Mouse (Mus musculus): ENCODE measurements around the gene Ptchd3.

Gene Ptchd3

GRCm38 (mm10) chr11:121829947-121830346 is at the start of gene Ptchd3:
Ptchd3 (plus strand) TSS chr11:121830247.
- no peak for ATAC-seq (ENCODE audit: insufficient number of reproducible peaks, low FRiP score, low TSS enrichment)

GRCm38 (mm10) chr11:121781831-121782230 is 48.2 kb upstream of the Ptchd3 start:
- no peak for ATAC-seq (ENCODE audit: insufficient number of reproducible peaks, low FRiP score, low TSS enrichment)

DNA sequence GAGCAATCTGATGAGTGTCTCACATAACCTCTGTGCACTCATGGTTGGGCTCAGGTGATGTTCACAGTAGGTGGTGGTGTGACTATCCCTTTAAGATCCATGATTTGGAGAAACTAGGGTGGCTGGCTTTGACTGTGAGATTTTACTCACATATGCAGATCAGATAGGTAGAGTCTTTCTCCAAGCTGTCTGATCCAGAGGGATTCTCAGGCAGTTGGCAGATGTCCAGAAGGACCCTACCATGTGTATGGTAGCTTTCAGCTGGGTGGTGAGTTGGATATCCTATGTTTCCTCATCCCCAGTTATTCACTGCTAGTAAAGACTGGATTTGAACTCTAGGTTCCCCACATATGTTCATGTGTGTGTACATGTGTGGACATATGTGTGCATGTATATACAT is 42.6 kb upstream of the Ptchd3 start:
- ATAC-seq (ENCODE audit: insufficient number of reproducible peaks, low FRiP score, low TSS enrichment) = no peak

- no peak for ATAC-seq (ENCODE audit: insufficient number of reproducible peaks, low FRiP score, low TSS enrichment)
Observed at GRCm38 (mm10) chr11:121789566-121789965, 40.5 kb upstream of the Ptchd3 start.

GRCm38 (mm10) chr11:121790671-121791094 is 39.4 kb upstream of the Ptchd3 start:
- ATAC-seq (ENCODE audit: insufficient number of reproducible peaks, low FRiP score, low TSS enrichment) = no peak

- ATAC-seq (ENCODE audit: insufficient number of reproducible peaks, low FRiP score, low TSS enrichment) = no peak
Observed at GRCm38 (mm10) chr11:121791446-121791845, 38.6 kb upstream of the Ptchd3 start.

- no peak for ATAC-seq (ENCODE audit: insufficient number of reproducible peaks, low FRiP score, low TSS enrichment)
Observed at GRCm38 (mm10) chr11:121791991-121792390, 38.1 kb upstream of the Ptchd3 start.

DNA sequence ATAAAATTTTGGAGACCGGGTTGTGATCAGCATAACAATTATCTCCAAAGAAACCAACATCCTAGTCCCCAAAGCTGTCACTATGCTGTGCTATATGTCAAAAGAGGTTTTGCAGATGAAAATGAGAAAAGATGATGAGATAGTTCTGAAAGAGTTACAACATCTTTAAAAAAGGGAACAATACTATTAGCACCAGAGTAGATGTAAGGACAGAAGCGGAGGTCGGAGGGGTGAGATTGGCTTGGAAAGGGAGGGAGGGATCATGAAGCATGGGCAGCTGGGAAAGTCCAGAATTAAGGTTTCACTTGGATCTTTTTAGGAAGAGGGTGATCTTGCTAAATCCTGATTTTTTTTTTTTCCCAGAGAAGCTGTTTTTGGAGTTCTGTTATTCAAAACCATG is 36.5 kb upstream of the Ptchd3 start:
- no peak for ATAC-seq (ENCODE audit: insufficient number of reproducible peaks, low FRiP score, low TSS enrichment)

- ATAC-seq (ENCODE audit: insufficient number of reproducible peaks, low FRiP score, low TSS enrichment) = no peak
Observed at GRCm38 (mm10) chr11:121794186-121794585, 35.9 kb upstream of the Ptchd3 start.

DNA sequence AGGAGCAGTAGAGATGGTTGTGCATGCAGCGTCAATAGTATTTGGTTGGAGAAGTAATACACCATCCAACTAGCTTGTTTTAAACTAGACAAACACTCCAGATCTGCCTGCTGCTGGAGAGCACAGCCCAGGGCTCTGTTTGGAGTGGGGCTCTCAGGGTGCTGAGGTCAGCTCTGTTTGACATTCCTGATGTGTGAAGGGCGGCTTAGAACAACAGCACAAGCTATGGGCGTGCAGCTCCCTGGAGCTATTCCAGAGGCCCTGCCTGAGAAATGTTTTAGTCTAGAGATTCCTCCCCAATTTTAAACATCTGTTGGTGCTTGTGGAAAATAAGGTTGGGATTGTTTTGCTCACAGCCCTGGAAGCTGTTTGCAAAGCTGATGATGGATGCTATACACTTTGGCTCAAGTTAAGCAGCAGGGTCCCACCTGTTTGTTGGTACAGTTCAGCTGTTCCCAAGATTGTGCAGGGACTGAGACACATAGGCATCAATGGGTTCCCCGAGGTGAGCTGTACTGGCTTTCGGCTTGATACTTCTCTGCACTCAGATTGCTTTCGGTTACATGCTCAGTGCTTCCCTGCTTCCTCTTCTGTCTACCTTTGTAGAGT is 35.4 kb upstream of the Ptchd3 start:
- no peak for ATAC-seq (ENCODE audit: insufficient number of reproducible peaks, low FRiP score, low TSS enrichment)

GRCm38 (mm10) chr11:121795978-121796377 is 34.1 kb upstream of the Ptchd3 start:
- no peak for ATAC-seq (ENCODE audit: insufficient number of reproducible peaks, low FRiP score, low TSS enrichment)

GRCm38 (mm10) chr11:121798591-121798990 is 31.5 kb upstream of the Ptchd3 start:
- ATAC-seq (ENCODE audit: insufficient number of reproducible peaks, low FRiP score, low TSS enrichment) = no peak

DNA sequence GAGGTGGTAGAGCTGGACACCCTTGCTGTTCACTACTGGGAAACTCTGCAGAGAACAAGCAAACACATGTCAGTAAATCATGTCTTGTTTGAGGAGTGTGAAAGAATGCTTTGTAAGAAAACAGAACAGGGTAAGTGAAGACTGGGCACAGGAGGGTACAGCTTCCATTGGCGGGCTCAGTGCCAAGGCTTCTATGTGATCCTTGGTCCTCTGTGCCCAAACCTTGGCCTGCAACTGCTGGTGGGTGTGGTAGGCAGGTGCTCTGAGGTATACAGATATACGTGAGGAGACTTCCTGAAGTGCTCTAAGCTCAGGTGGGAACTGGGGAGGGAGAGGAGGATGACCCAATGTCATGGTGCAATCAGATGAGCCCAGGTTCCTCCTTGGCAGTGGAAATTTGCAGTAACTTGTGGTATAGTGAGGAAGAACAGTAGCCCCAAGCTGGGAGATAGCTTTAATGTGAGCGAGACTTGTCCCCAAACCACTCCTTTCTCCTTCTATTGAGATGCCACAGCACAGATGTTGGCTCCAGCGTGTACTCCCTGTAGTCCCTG is 30.2 kb upstream of the Ptchd3 start:
- no peak for ATAC-seq (ENCODE audit: insufficient number of reproducible peaks, low FRiP score, low TSS enrichment)

- ATAC-seq (ENCODE audit: insufficient number of reproducible peaks, low FRiP score, low TSS enrichment) = no peak
Observed at GRCm38 (mm10) chr11:121802743-121803142, 27.3 kb upstream of the Ptchd3 start.

GRCm38 (mm10) chr11:121804258-121805027 is 25.6 kb upstream of the Ptchd3 start:
- no peak for ATAC-seq (ENCODE audit: insufficient number of reproducible peaks, low FRiP score, low TSS enrichment)

GRCm38 (mm10) chr11:121808204-121808852 is 21.7 kb upstream of the Ptchd3 start:
- peak; percentile 49; the same call in 1 of the 2 replicates for ATAC-seq (ENCODE audit: insufficient number of reproducible peaks, low FRiP score, low TSS enrichment)

- 0 out of 2 replicates have a peak, but pooled peaks have one; percentile 31 for ATAC-seq (ENCODE audit: insufficient number of reproducible peaks, low FRiP score, low TSS enrichment)
Observed at GRCm38 (mm10) chr11:121808866-121809265, 21.2 kb upstream of the Ptchd3 start.

DNA sequence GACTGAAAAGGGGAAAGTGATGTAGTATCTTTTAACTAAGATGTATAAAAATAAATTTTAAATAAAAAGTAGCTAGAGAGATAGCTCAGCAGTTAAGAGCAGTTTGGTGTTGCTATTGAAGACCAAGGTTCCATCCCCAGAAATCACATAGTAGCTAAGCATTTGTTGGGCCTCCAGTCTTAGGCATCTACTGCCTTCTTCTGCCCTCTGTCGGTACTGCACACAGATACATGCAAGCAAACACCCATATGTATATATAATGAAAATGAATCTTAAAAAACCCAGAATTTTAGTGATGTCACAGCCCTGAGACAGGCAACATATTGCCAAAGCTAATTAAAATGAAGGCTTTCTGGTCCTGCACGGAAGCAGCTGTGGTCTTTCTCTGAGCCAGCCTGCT is 15.9 kb downstream of the Ptchd3 start:
- no peak for ATAC-seq (ENCODE audit: insufficient number of reproducible peaks, low FRiP score, low TSS enrichment)

DNA sequence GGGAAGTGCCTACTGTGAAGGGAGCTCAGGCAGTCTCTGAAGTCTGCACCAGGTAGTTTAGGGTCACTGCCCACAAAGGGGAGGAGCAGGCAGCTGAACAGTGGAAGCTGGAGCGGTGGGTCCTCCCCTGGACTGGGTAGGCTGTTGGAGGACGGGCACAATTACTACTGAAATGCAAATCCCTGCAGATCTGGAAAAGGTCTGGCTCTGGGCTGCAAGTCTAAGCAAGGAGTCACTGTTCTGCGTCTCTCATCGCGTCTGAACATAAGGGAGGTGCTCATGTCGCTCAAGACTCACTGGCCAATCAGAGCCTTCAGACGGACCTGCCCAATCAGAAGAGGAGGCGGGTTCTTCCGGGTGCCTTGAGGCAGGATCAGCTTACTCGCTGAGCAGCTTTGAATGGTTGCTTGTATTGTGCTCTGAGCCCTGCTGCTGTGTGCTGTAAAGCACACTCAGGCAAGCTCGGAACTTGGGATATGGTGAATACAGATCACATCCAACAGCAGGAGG is 17.8 kb downstream of the Ptchd3 start:
- peak; percentile 78 for ATAC-seq (ENCODE audit: insufficient number of reproducible peaks, low FRiP score, low TSS enrichment)
